Mouse (Mus musculus) lung, embryonic 14.5 days (tissue): Measurements from ENCODE around the gene Gpr183. TPM values are rescaled to one million over a fixed set of nuclear protein-coding genes. Genes with fewer than 3 reads are reported as not detected.

Experiments
- ATAC-seq: fragments of 200-750 bp; cut with Nextera tagmentation; 2 replicates; pipeline ENCODE4 v1.8.0; 2017; ENCODE audit warnings: mild to moderate bottlenecking, moderate TSS enrichment, moderate library complexity; ENCODE audit not compliant: insufficient read depth
- DNase-seq: peaks from one replicate; pipeline ENCODE4 v3.0.0-alpha.2; 2015
- H3K27ac ChIP-seq: fragments of 300-500 bp; sonication (generic); 2 replicates; pipeline ENCODE4 v1.5.1; 2014; ENCODE audit warnings: low read depth, mild to moderate bottlenecking, moderate library complexity
- H3K27me3 ChIP-seq: fragments of 300-500 bp; sonication (generic); 2 replicates; pipeline ENCODE4 v1.6.1; 2014; ENCODE audit warnings: low read length, control low read depth; ENCODE audit not compliant: insufficient read depth
- H3K36me3 ChIP-seq: fragments of 300-500 bp; sonication (generic); 2 replicates; pipeline ENCODE4 v1.6.1; 2014; ENCODE audit warnings: control low read depth; ENCODE audit not compliant: insufficient read depth
- H3K4me1 ChIP-seq: fragments of 300-500 bp; sonication (generic); 2 replicates; pipeline ENCODE4 v1.6.1; 2014; ENCODE audit warnings: antibody characterized with exemption, control low read depth; ENCODE audit not compliant: insufficient read depth
- H3K4me2 ChIP-seq: fragments of 300-500 bp; sonication (generic); 2 replicates; pipeline ENCODE4 v1.6.1; 2014; ENCODE audit warnings: mild to moderate bottlenecking
- H3K4me3 ChIP-seq: fragments of 300-500 bp; sonication (generic); 2 replicates; pipeline ENCODE4 v1.5.1; 2014; ENCODE audit warnings: low read depth, low read length
- H3K9ac ChIP-seq: fragments of 300-500 bp; sonication (generic); 2 replicates; pipeline ENCODE4 v1.6.1; 2014
- H3K9me3 ChIP-seq: fragments of 300-500 bp; sonication (generic); 2 replicates; pipeline ENCODE4 v1.6.1; 2016; ENCODE audit warnings: low read depth, low read length, control low read depth
- CTCF ChIP-seq: IDR thresholded peaks from 2 replicates; pipeline ENCODE4 v1.5.1; 2016; ENCODE audit warnings: antibody characterized with exemption, low read depth
- WGBS: fragments of 180-500 bp; shearing (Covaris S2); extraction: QIAGEN DNeasy Blood & Tissue Kit; methylation state at CpG from one replicate; pipeline ENCODE4 v1.1.7; 2014; 5-methylcytosine and 5-hydroxymethylcytosine counted together
- polyA plus RNA-seq: library from polyadenylated mRNA; unstranded; fragments of >200 nt; fragmentation: Nextera tagmentation; extraction: Ambion mirVana; gene quantifications from 2 replicates; pipeline ENCODE4 v1.2.1, GENCODE M21; 2014

The Gpr183 gene
- polyA plus RNA-seq, 1 experiment from 2014 or later: 3.6 TPM

GRCm38 (mm10) chr14:122008261-122008660 is 43.3 kb upstream of the Gpr183 start:
- Histone ChIP-seq H3K27ac (no peak overlapping the region), H3K27me3 (no peaks in the 10 kb centered on the region), H3K4me2 (no peak overlapping the region), H3K4me1 (no peaks in the 10 kb centered on the region), H3K36me3 (peaks cover 25% of the 10 kb centered on the region; the same call in 1 of the 2 replicates), H3K9me3 (no peaks in the 10 kb centered on the region), H3K9ac (no peak overlapping the region), H3K4me3 (no peak overlapping the region)
- 80% methylated on average over 4 of the region's 4 CpGs for WGBS
- TF ChIP-seq CTCF: no peak
- DNase-seq (no peak), ATAC-seq (no peak)

GRCm38 (mm10) chr14:122003812-122004211 is 38.8 kb upstream of the Gpr183 start:
- no peak overlapping the region for H3K4me2 ChIP-seq
- TF ChIP-seq CTCF: no peak
- no peak for ATAC-seq
- no peaks in the 10 kb centered on the region for H3K4me1 ChIP-seq
- DNase-seq: no peak
- H3K27me3 ChIP-seq: no peaks in the 10 kb centered on the region
- no peaks in the 10 kb centered on the region for H3K9me3 ChIP-seq
- no peak overlapping the region for H3K4me3 ChIP-seq
- H3K36me3 ChIP-seq: peaks cover 5% of the 10 kb centered on the region; the same call in 1 of the 2 replicates
- H3K9ac ChIP-seq: no peak overlapping the region
- H3K27ac ChIP-seq: no peak overlapping the region

- H3K4me1 ChIP-seq: no peaks in the 10 kb centered on the region
- no peak overlapping the region for H3K4me3 ChIP-seq
- no peak overlapping the region for H3K4me2 ChIP-seq
- TF ChIP-seq CTCF: no peak
- DNase-seq (no peak), ATAC-seq (no peak)
- H3K27me3 ChIP-seq: no peaks in the 10 kb centered on the region
- H3K9me3 ChIP-seq: no peaks in the 10 kb centered on the region
- H3K36me3 ChIP-seq: peaks cover 8% of the 10 kb centered on the region; the same call in 1 of the 2 replicates
- no peak overlapping the region for H3K27ac ChIP-seq
- H3K9ac ChIP-seq: no peak overlapping the region
- WGBS: 90% methylated on average over 7 of the region's 7 CpGs
These were observed 37.2 kb upstream of the Gpr183 start for GRCm38 (mm10) chr14:122002224-122002623.

- no peaks in the 10 kb centered on the region for H3K4me1 ChIP-seq
- H3K36me3 ChIP-seq: peaks cover 17% of the 10 kb centered on the region; the same call in 1 of the 2 replicates
- DNase-seq (no peak), ATAC-seq (no peak)
- H3K4me3 ChIP-seq: no peak overlapping the region
- H3K9me3 ChIP-seq: no peaks in the 10 kb centered on the region
- H3K27me3 ChIP-seq: no peaks in the 10 kb centered on the region
- H3K27ac ChIP-seq: no peak overlapping the region
- 92% methylated on average over 17 of the region's 17 CpGs for WGBS
- no peak overlapping the region for H3K4me2 ChIP-seq
- H3K9ac ChIP-seq: no peak overlapping the region
- no peak for TF ChIP-seq CTCF
These were observed 35.5 kb upstream of the Gpr183 start for GRCm38 (mm10) chr14:122000346-122001105.

GRCm38 (mm10) chr14:121999455-121999854 is 34.5 kb upstream of the Gpr183 start:
- no peak for TF ChIP-seq CTCF
- H3K9me3 ChIP-seq: no peaks in the 10 kb centered on the region
- H3K27me3 ChIP-seq: no peaks in the 10 kb centered on the region
- no peak overlapping the region for H3K9ac ChIP-seq
- H3K27ac ChIP-seq: no peak overlapping the region
- no peaks in the 10 kb centered on the region for H3K4me1 ChIP-seq
- H3K4me3 ChIP-seq: no peak overlapping the region
- no peak overlapping the region for H3K4me2 ChIP-seq
- DNase-seq (no peak), ATAC-seq (no peak)
- peaks cover 24% of the 10 kb centered on the region; the same call in 1 of the 2 replicates for H3K36me3 ChIP-seq
- WGBS: 74% methylated on average over 8 of the region's 8 CpGs

- no peaks in the 10 kb centered on the region for H3K9me3 ChIP-seq
- no peak for TF ChIP-seq CTCF
- peaks cover 28% of the 10 kb centered on the region; the same call in 1 of the 2 replicates for H3K36me3 ChIP-seq
- H3K27me3 ChIP-seq: no peaks in the 10 kb centered on the region
- no peak overlapping the region for H3K4me2 ChIP-seq
- WGBS: 86% methylated on average over 8 of the region's 8 CpGs
- no peak overlapping the region for H3K9ac ChIP-seq
- H3K4me3 ChIP-seq: no peak overlapping the region
- peak; percentile 75 for DNase-seq
- H3K27ac ChIP-seq: no peak overlapping the region
- ATAC-seq: 0 out of 2 replicates have a peak, but pooled peaks have one; percentile 31
- no peaks in the 10 kb centered on the region for H3K4me1 ChIP-seq
These were observed 31.8 kb upstream of the Gpr183 start for GRCm38 (mm10) chr14:121996786-121997185.

GRCm38 (mm10) chr14:121995557-121995870 is 30.5 kb upstream of the Gpr183 start:
- no peak for TF ChIP-seq CTCF
- H3K4me1 ChIP-seq: no peaks in the 10 kb centered on the region
- H3K27ac ChIP-seq: no peak overlapping the region
- no peak overlapping the region for H3K9ac ChIP-seq
- ATAC-seq (no peak), DNase-seq (no peak)
- H3K9me3 ChIP-seq: no peaks in the 10 kb centered on the region
- peaks cover 28% of the 10 kb centered on the region; the same call in 1 of the 2 replicates for H3K36me3 ChIP-seq
- WGBS: 100% methylated on average over 1 of the region's 1 CpGs
- no peak overlapping the region for H3K4me2 ChIP-seq
- no peaks in the 10 kb centered on the region for H3K27me3 ChIP-seq
- H3K4me3 ChIP-seq: no peak overlapping the region
